Mouse (Mus musculus): ENCODE measurements at regions not wholly inside any gene's neighbourhood (a gene's known extent, or its start where the extent isn't known, plus 50 kb on each side); places are given as distances from the start of the nearest gene placed in this dataset.

DNA sequence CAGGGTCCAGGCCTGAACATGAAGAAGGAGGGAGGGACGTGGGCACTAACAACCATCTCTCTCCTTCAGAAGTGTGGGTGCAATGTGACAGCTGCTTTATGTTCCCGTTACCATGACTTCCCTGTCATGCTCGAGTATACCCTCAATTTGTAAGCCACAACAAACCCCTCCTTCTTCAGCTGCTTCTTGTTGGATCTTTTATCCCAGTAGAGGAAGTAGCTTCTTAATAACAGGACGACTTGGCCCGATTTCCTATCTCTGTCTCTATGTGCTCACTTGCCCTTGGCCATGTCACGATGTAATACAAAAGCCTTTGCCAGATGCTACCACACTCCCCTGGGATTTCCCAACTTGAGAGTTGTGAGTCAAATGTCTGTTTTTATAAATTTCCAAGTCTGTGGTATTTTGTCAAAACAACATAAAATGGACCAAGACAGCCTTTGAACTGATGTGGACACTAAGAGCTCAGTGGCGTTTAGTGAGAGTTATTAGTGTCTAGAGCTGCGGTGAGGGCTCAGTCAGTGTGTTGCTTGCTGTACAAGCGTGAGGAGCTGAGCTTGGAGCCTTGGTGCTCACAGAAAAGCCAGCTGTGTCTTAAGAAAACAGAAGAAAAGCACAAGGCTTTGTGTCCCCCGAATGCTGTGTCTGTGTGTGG, 138.8 kb upstream of the Ddhd1 start:
- TF ChIP-seq CTCF (IDR thresholded peaks at IDR 0.05; ENCODE audit: low read depth, low read length), result no peak
- no peak for TF ChIP-seq POLR2A (IDR thresholded peaks at IDR 0.05; ENCODE audit: extremely low read depth, insufficient read depth, low read length)
